Mouse (Mus musculus) kidney, adult 2 months (tissue): ENCODE results near the gene Rasal2.

Experiments
- CTCF ChIP-seq: fragments of 200-500 bp; conservative IDR thresholded peaks from 2 replicates; pipeline ENCODE4 v1.5.1; 2011; ENCODE audit warnings: low read depth, mild to moderate bottlenecking, control low read depth, low read length, moderate library complexity, mixed read lengths; ENCODE audit not compliant: insufficient read depth, insufficient read length
- POLR2A ChIP-seq: fragments of 200-500 bp; IDR thresholded peaks from one replicate; pipeline ENCODE4 v1.6.1; 2011; ENCODE audit warnings: low read depth, low read length, control low read depth

DNA sequence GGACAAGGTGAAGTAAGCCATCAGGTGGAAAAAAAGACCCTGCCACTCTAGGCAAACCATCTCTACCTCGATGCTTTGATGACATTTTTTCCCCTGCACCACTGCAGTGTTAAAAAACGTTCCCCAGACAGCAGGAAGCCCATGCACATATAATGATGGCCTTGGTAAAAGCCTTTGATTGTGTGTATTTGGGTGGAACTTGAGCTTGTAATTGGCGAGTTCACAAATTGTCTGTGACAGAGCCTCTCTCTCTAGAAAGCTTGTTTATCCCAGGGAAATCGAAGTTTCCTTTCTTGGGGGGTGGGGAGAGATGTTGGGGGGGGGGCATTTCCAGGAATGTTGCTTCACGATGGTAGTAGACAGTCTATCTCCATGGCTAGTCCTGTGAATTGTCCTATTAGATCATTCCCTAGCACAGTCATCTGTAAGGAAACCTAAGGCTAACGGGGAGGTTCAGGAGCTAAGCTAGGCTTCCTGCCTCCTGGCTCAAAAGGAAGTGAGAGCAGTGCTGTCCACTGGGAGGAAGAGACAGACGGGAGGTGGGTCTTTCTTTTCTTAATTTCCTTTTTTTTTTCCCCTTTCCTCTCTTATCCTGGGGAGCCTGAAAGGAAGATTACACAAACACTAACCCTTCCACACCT lies 35.9 kb upstream of the Rasal2 start:
- no peak for TF ChIP-seq CTCF
- TF ChIP-seq POLR2A: no peak
